Mouse (Mus musculus): Measurements from ENCODE around the gene Asb3. TPM values are rescaled to one million over a fixed set of nuclear protein-coding genes. Genes with fewer than 3 reads are reported as not detected.
"Not testable (repeated sequence)": the region's sequence is repeated elsewhere in the genome, so short reads cannot be mapped to it uniquely, and the experiment has no call there.

The Asb3 gene
- total and polyA plus RNA-seq, 2 experiments from 2014 or later: 18.9 to 22.4 TPM

- Histone ChIP-seq H3K27me3 (ENCODE audit: insufficient read depth, low read length) (no peaks in the 10 kb centered on the region), H3K36me3 (ENCODE audit: insufficient read depth, low read length) (no peaks in the 10 kb centered on the region), H3K27ac (ENCODE audit: low read depth, low read length) (no peak overlapping the region), H3K4me1 (ENCODE audit: insufficient read depth, low read length) (no peaks in the 10 kb centered on the region), H3K4me3 (ENCODE audit: low read depth, low read length) (no peak overlapping the region), H3K9ac (replicated peaks; ENCODE audit: low read length, poor library complexity, severe bottlenecking) (no peak overlapping the region), H3K9me3 (ENCODE audit: low read length) (no peaks in the 10 kb centered on the region), H3K4me2 (ENCODE audit: low read depth, low read length, poor library complexity, severe bottlenecking) (no peak overlapping the region)
- no peak for TF ChIP-seq CTCF (IDR thresholded peaks at IDR 0.05)
- ATAC-seq (ENCODE audit: low FRiP score) (no peak), DNase-seq (ENCODE audit: low spot score) (no peak)
- 94% methylated on average over 4 of the region's 4 CpGs for WGBS
Observed at GRCm38 (mm10) chr11:31001169-31001908, 116.1 kb downstream of the Asb3 start.

GRCm38 (mm10) chr11:31009668-31010067 is 124.5 kb downstream of the Asb3 start:
- ATAC-seq (ENCODE audit: low FRiP score); H3K36me3 ChIP-seq (ENCODE audit: insufficient read depth, low read length); H3K9ac ChIP-seq (replicated peaks; ENCODE audit: low read length, poor library complexity, severe bottlenecking); H3K4me3 ChIP-seq (ENCODE audit: low read depth, low read length); H3K4me2 ChIP-seq (ENCODE audit: low read depth, low read length, poor library complexity, severe bottlenecking); DNase-seq (ENCODE audit: low spot score); H3K27ac ChIP-seq (ENCODE audit: low read depth, low read length); H3K27me3 ChIP-seq (ENCODE audit: insufficient read depth, low read length); H3K4me1 ChIP-seq (ENCODE audit: insufficient read depth, low read length); H3K9me3 ChIP-seq (ENCODE audit: low read length): not testable (repeated sequence)
- WGBS: 97% methylated on average over 1 of the region's 1 CpGs

GRCm38 (mm10) chr11:31017466-31017865 is 132.2 kb downstream of the Asb3 start:
- H3K9me3 ChIP-seq (ENCODE audit: low read length); ATAC-seq (ENCODE audit: low FRiP score); H3K4me2 ChIP-seq (ENCODE audit: low read depth, low read length, poor library complexity, severe bottlenecking); H3K9ac ChIP-seq (replicated peaks; ENCODE audit: low read length, poor library complexity, severe bottlenecking); H3K4me1 ChIP-seq (ENCODE audit: insufficient read depth, low read length); H3K27me3 ChIP-seq (ENCODE audit: insufficient read depth, low read length); DNase-seq (ENCODE audit: low spot score); H3K36me3 ChIP-seq (ENCODE audit: insufficient read depth, low read length); H3K4me3 ChIP-seq (ENCODE audit: low read depth, low read length); H3K27ac ChIP-seq (ENCODE audit: low read depth, low read length): not testable (repeated sequence)
- WGBS: 64% methylated on average over 15 of the region's 15 CpGs

GRCm38 (mm10) chr11:31034958-31035357 is 149.7 kb downstream of the Asb3 start:
- ATAC-seq (ENCODE audit: low FRiP score) (no peak), DNase-seq (ENCODE audit: low spot score) (no peak)
- Histone ChIP-seq H3K27me3 (ENCODE audit: insufficient read depth, low read length) (no peaks in the 10 kb centered on the region), H3K9ac (replicated peaks; ENCODE audit: low read length, poor library complexity, severe bottlenecking) (no peak overlapping the region), H3K4me3 (ENCODE audit: low read depth, low read length) (no peak overlapping the region), H3K36me3 (ENCODE audit: insufficient read depth, low read length) (no peaks in the 10 kb centered on the region; the same call in 1 of the 2 replicates), H3K27ac (ENCODE audit: low read depth, low read length) (no peak overlapping the region), H3K9me3 (ENCODE audit: low read length) (peaks cover 6% of the 10 kb centered on the region; the same call in 1 of the 2 replicates), H3K4me2 (ENCODE audit: low read depth, low read length, poor library complexity, severe bottlenecking) (no peak overlapping the region), H3K4me1 (ENCODE audit: insufficient read depth, low read length) (no peaks in the 10 kb centered on the region)
- WGBS: 94% methylated on average over 4 of the region's 4 CpGs
- TF ChIP-seq CTCF (IDR thresholded peaks at IDR 0.05): no peak

GRCm38 (mm10) chr11:31089973-31090372 is 204.8 kb downstream of the Asb3 start:
- DNase-seq (ENCODE audit: low spot score): no peak
- H3K27me3 ChIP-seq (ENCODE audit: insufficient read depth, low read length): no peaks in the 10 kb centered on the region
- H3K4me3 ChIP-seq (ENCODE audit: low read depth, low read length): no peak overlapping the region
- TF ChIP-seq CTCF (IDR thresholded peaks at IDR 0.05): no peak
- H3K9me3 ChIP-seq (ENCODE audit: low read length): no peaks in the 10 kb centered on the region
- H3K36me3 ChIP-seq (ENCODE audit: insufficient read depth, low read length): no peaks in the 10 kb centered on the region; the same call in 1 of the 2 replicates
- H3K4me2 ChIP-seq (ENCODE audit: low read depth, low read length, poor library complexity, severe bottlenecking): no peak overlapping the region
- no peaks in the 10 kb centered on the region for H3K4me1 ChIP-seq (ENCODE audit: insufficient read depth, low read length)
- 97% methylated on average over 10 of the region's 10 CpGs for WGBS
- no peak overlapping the region for H3K27ac ChIP-seq (ENCODE audit: low read depth, low read length)
- H3K9ac ChIP-seq (replicated peaks; ENCODE audit: low read length, poor library complexity, severe bottlenecking): no peak overlapping the region
- ATAC-seq (ENCODE audit: low FRiP score): peak; percentile 16; the same call in 1 of the 2 replicates

- Histone ChIP-seq H3K4me1 (ENCODE audit: insufficient read depth, low read length) (no peaks in the 10 kb centered on the region), H3K27me3 (ENCODE audit: insufficient read depth, low read length) (no peaks in the 10 kb centered on the region), H3K9me3 (ENCODE audit: low read length) (no peaks in the 10 kb centered on the region), H3K9ac (replicated peaks; ENCODE audit: low read length, poor library complexity, severe bottlenecking) (no peak overlapping the region), H3K4me3 (ENCODE audit: low read depth, low read length) (no peak overlapping the region), H3K27ac (ENCODE audit: low read depth, low read length) (no peak overlapping the region), H3K36me3 (ENCODE audit: insufficient read depth, low read length) (no peaks in the 10 kb centered on the region; the same call in 1 of the 2 replicates), H3K4me2 (ENCODE audit: low read depth, low read length, poor library complexity, severe bottlenecking) (no peak overlapping the region)
- ATAC-seq (ENCODE audit: low FRiP score) (0 out of 2 replicates have a peak, but pooled peaks have one; percentile 5), DNase-seq (ENCODE audit: low spot score) (no peak)
- no peak for TF ChIP-seq CTCF (IDR thresholded peaks at IDR 0.05)
- WGBS: 90% methylated on average over 3 of the region's 3 CpGs
Observed at GRCm38 (mm10) chr11:31090478-31090978, 205.3 kb downstream of the Asb3 start.

- not testable (repeated sequence) for H3K4me3 ChIP-seq (ENCODE audit: low read depth, low read length); H3K27ac ChIP-seq (ENCODE audit: low read depth, low read length); H3K36me3 ChIP-seq (ENCODE audit: insufficient read depth, low read length); H3K4me2 ChIP-seq (ENCODE audit: low read depth, low read length, poor library complexity, severe bottlenecking); ATAC-seq (ENCODE audit: low FRiP score); H3K9me3 ChIP-seq (ENCODE audit: low read length); H3K27me3 ChIP-seq (ENCODE audit: insufficient read depth, low read length); H3K4me1 ChIP-seq (ENCODE audit: insufficient read depth, low read length); H3K9ac ChIP-seq (replicated peaks; ENCODE audit: low read length, poor library complexity, severe bottlenecking); DNase-seq (ENCODE audit: low spot score)
Observed at GRCm38 (mm10) chr11:31099519-31099918, 214.3 kb downstream of the Asb3 start.

Data from midbrain, postnatal 0 days (tissue).